Mouse (Mus musculus): ENCODE data around the gene Emc6.

DNA sequence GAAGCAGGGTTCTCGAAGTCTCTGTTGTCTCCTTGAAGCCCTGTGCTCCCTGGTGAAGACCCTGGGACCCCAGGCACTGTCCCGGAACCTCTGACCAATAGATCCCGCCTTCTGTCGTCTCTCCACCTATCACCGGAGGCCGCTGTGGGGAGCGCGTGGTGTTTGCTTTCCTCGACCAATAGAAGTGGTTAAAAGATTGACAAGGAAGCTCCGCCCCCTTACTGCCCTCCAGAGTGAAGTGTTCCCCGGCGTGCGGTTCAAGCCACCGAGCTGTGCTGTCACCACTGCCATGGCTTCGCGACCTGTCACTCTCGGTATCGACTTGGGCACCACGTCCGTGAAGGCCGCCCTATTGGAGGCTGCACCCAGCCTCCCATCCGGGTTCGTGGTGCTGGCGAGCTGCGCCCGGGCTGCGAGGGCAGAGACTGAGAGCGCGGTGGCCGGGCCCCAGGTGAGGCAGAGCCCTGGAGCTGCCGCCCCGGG, 22.4 kb upstream of the Emc6 start, which contains the start of gene Shpk:
- TF ChIP-seq POLR2A (IDR thresholded peaks at IDR 0.05; ENCODE audit: insufficient read depth, low read depth, low read length) (peak; percentile 87), CTCF (IDR thresholded peaks at IDR 0.05) (no peak; the same call in 1 of the 2 replicates), EP300 (IDR thresholded peaks at IDR 0.05; ENCODE audit: insufficient read depth, low read depth, low read length) (no peak)
